Mouse (Mus musculus): Measurements from ENCODE around the gene Casz1. TPM values are rescaled to one million over a fixed set of nuclear protein-coding genes. Genes with fewer than 3 reads are reported as not detected.

Casz1 gene
- total and polyA plus RNA-seq, 2 experiments from 2014 or later = 2.3 to 6.3 TPM

DNA sequence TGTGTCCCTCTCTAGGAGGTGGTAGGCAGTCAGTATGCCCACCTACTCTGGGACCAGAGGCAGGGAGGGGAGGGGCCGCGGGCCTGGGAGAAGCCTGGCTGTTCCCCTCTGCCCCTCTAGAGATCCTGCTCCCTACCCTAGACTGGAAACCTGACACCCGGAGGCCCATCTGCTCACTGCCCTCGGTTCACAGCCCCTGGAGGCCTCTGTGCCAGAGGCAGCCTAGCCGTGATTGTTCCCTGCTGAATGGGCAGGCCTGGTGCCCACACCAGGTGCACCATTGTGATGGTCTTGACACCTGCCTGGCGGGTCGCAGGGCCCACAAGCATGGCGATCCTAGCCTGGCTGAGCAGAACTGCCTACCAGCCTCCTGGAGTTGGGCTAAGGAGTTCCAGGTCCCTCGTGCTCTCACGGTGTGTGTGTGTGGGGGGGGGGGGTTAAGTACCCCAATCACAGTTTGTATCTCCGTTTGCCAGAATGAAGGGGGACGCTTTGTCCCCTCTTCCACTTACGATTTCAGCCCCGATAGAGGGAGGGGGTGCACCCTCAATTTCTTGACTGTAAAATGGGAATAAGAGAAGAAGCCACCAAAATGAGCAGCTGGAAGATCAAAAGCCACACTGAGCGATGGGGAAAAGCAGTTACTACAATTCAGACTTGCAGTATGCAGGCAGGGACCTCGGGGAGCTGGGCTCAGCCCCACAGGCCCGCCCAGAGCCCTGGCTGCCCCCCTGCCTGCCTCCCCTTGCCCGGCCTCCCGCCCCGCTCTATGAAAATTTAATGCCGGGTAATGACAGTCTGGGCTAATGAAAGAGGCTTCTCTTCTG, 33.4 kb upstream of the Casz1 start:
- WGBS = 8% methylated on average over 21 of the region's 21 CpGs

DNA sequence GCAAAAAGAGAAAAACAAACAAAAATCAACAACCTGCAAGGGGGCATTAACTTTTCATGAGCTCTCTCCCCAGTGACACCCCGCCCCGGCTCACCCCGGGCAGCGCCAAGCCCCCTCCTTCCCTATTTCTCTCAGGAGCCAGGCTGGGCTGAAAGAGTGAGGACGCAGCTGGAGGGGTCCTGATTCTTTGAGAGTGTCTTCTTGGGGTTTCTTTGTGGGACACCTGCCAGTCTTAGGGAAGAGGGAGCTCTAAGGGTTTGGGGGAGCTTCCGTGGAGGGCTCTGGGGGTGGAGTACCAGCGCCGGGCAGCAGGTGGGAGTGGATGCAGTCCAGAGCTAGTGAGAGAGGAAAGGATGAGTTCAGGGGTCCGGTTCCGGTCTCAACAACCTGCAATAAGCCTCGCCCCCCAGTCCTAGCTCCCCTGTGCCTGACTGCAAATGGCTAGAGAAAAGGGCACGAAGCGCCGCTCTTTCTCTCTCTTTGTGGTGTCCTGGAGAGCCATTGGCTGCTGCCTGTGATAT, 32.8 kb upstream of the Casz1 start:
- Histone ChIP-seq H3K9me3 (ENCODE audit: low read length) (no peaks in the 10 kb centered on the region), H3K27ac (no peak overlapping the region), H3K4me3 (ENCODE audit: low read length) (peak overlapping the region; percentile 11; the same call in 1 of the 2 replicates), H3K4me2 (ENCODE audit: low read depth, low read length) (peak overlapping the region; percentile 44), H3K36me3 (ENCODE audit: insufficient read depth, low read length) (no peaks in the 10 kb centered on the region), H3K9ac (replicated peaks; ENCODE audit: low read length) (no peak overlapping the region), H3K27me3 (ENCODE audit: insufficient read depth, low read length) (peaks cover 15% of the 10 kb centered on the region; the same call in 1 of the 2 replicates), H3K4me1 (ENCODE audit: insufficient read depth, low read length) (peaks cover 11% of the 10 kb centered on the region; the same call in 1 of the 2 replicates)
- peak; percentile 51 for TF ChIP-seq CTCF (IDR thresholded peaks at IDR 0.05; ENCODE audit: low read depth)
- ATAC-seq (no peak), DNase-seq (ENCODE audit: low spot score) (no peak)
- 1% methylated on average over 14 of the region's 14 CpGs for WGBS

More for the DNA sequence above, 33.4 kb upstream of the Casz1 start:
- no peak overlapping the region for H3K27ac ChIP-seq
- no peaks in the 10 kb centered on the region for H3K36me3 ChIP-seq (ENCODE audit: insufficient read depth, low read length)
- H3K4me2 ChIP-seq (ENCODE audit: low read depth, low read length) = peak overlapping the region; percentile 44; the same call in 1 of the 2 replicates
- DNase-seq (ENCODE audit: low spot score) (no peak), ATAC-seq (peak; percentile 15; the same call in 1 of the 2 replicates)
- H3K27me3 ChIP-seq (ENCODE audit: insufficient read depth, low read length) = peaks cover 15% of the 10 kb centered on the region; the same call in 1 of the 2 replicates
- 0 out of 2 replicates have a peak overlapping the region, but pooled peaks have one; percentile 11 for H3K4me3 ChIP-seq (ENCODE audit: low read length)
- H3K4me1 ChIP-seq (ENCODE audit: insufficient read depth, low read length) = peaks cover 11% of the 10 kb centered on the region; the same call in 1 of the 2 replicates
- no peak for TF ChIP-seq CTCF (IDR thresholded peaks at IDR 0.05; ENCODE audit: low read depth)
- H3K9me3 ChIP-seq (ENCODE audit: low read length) = no peaks in the 10 kb centered on the region
- no peak overlapping the region for H3K9ac ChIP-seq (replicated peaks; ENCODE audit: low read length)

- no peak for ATAC-seq
- peaks cover 11% of the 10 kb centered on the region; the same call in 1 of the 2 replicates for H3K4me1 ChIP-seq (ENCODE audit: insufficient read depth, low read length)
- H3K4me3 ChIP-seq (ENCODE audit: low read length) = no peak overlapping the region
- H3K27ac ChIP-seq = no peak overlapping the region
- no peaks in the 10 kb centered on the region for H3K9me3 ChIP-seq (ENCODE audit: low read length)
- H3K36me3 ChIP-seq (ENCODE audit: insufficient read depth, low read length) = no peaks in the 10 kb centered on the region
- no peak for DNase-seq (ENCODE audit: low spot score)
- no peak overlapping the region for H3K4me2 ChIP-seq (ENCODE audit: low read depth, low read length)
- no peak overlapping the region for H3K9ac ChIP-seq (replicated peaks; ENCODE audit: low read length)
- WGBS = 85% methylated on average over 6 of the region's 6 CpGs
- no peak for TF ChIP-seq CTCF (IDR thresholded peaks at IDR 0.05; ENCODE audit: low read depth)
- H3K27me3 ChIP-seq (ENCODE audit: insufficient read depth, low read length) = peaks cover 15% of the 10 kb centered on the region; the same call in 1 of the 2 replicates
Measured at GRCm38 (mm10) chr4:148772658-148773057, 31.6 kb upstream of the Casz1 start.

DNA sequence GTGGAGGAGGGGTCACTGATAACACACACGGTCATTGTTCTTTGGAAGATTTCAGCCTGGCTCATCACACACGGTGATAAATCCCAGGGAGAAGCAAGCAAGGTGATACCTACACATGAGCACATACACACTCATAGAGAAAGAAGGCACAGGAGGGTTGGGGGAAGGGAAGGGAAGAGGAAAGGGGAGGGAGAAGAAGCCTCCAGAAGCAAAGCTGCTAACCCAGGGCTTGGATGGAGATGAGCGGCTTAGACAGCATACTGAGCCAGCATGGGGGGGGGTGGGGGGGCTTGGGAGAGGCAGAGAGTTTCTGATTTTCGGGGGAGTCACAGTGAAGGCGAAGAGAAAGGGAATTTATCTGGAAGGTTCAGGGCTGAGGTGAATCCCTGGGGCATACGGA, 30.2 kb upstream of the Casz1 start:
- H3K9me3 ChIP-seq (ENCODE audit: low read length) = no peaks in the 10 kb centered on the region
- H3K9ac ChIP-seq (replicated peaks; ENCODE audit: low read length) = no peak overlapping the region
- H3K27ac ChIP-seq = no peak overlapping the region
- DNase-seq (ENCODE audit: low spot score) = no peak
- no peak overlapping the region for H3K4me3 ChIP-seq (ENCODE audit: low read length)
- H3K4me2 ChIP-seq (ENCODE audit: low read depth, low read length) = no peak overlapping the region
- H3K4me1 ChIP-seq (ENCODE audit: insufficient read depth, low read length) = peaks cover 8% of the 10 kb centered on the region; the same call in 1 of the 2 replicates
- no peak for TF ChIP-seq CTCF (IDR thresholded peaks at IDR 0.05; ENCODE audit: low read depth)
- peaks cover 15% of the 10 kb centered on the region; the same call in 1 of the 2 replicates for H3K27me3 ChIP-seq (ENCODE audit: insufficient read depth, low read length)
- no peak for ATAC-seq
- WGBS = 79% methylated on average over 6 of the region's 6 CpGs
- no peaks in the 10 kb centered on the region for H3K36me3 ChIP-seq (ENCODE audit: insufficient read depth, low read length)

GRCm38 (mm10) chr4:148775476-148776269, 28.6 kb upstream of the Casz1 start:
- Histone ChIP-seq H3K36me3 (ENCODE audit: insufficient read depth, low read length) (no peaks in the 10 kb centered on the region), H3K4me1 (ENCODE audit: insufficient read depth, low read length) (peaks cover 6% of the 10 kb centered on the region; the same call in 1 of the 2 replicates), H3K9ac (replicated peaks; ENCODE audit: low read length) (no peak overlapping the region), H3K27me3 (ENCODE audit: insufficient read depth, low read length) (peaks cover 15% of the 10 kb centered on the region; the same call in 1 of the 2 replicates), H3K27ac (no peak overlapping the region), H3K4me2 (ENCODE audit: low read depth, low read length) (no peak overlapping the region), H3K4me3 (ENCODE audit: low read length) (no peak overlapping the region), H3K9me3 (ENCODE audit: low read length) (no peaks in the 10 kb centered on the region)
- no peak for TF ChIP-seq CTCF (IDR thresholded peaks at IDR 0.05; ENCODE audit: low read depth)
- DNase-seq (ENCODE audit: low spot score) (peak; percentile 44), ATAC-seq (no peak)
- WGBS = 54% methylated on average over 10 of the region's 10 CpGs

DNA sequence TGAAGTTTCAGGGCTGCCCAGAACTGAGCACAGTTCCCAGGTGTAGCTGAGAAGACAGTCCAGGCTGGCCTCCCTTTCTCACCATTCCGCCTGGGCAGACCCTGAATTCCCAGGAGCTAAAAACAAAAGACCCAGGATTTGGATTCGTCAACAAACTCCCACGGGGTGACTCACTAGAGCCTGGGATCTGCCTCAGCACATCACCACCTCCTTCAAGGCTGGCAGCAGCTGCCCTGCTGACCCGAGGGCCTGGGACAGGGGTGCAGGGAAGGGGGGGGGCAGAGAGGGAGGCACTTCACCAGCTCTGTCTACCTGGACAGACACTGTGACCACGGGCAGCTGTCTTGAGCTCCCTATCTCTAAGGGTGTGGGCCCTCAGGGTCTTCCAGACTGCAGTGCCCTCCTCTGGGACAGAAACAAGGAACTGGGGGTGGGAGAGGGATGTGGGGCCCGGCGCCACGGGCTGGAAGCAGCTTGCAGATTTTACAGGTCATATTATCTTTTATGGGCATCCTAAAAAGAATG, 24.1 kb upstream of the Casz1 start:
- H3K27me3 ChIP-seq (ENCODE audit: insufficient read depth, low read length) = no peaks in the 10 kb centered on the region

More for the DNA sequence above, 24.1 kb upstream of the Casz1 start:
- WGBS = 38% methylated on average over 8 of the region's 8 CpGs
- no peaks in the 10 kb centered on the region for H3K36me3 ChIP-seq (ENCODE audit: insufficient read depth, low read length)
- 0 out of 2 replicates have a peak, but pooled peaks cover 5% of the 10 kb centered on the region for H3K4me1 ChIP-seq (ENCODE audit: insufficient read depth, low read length)
- no peak overlapping the region for H3K4me3 ChIP-seq (ENCODE audit: low read length)
- no peak overlapping the region for H3K27ac ChIP-seq
- DNase-seq (ENCODE audit: low spot score) (no peak), ATAC-seq (no peak)
- TF ChIP-seq CTCF (IDR thresholded peaks at IDR 0.05; ENCODE audit: low read depth) = no peak
- no peak overlapping the region for H3K9ac ChIP-seq (replicated peaks; ENCODE audit: low read length)
- H3K9me3 ChIP-seq (ENCODE audit: low read length) = no peaks in the 10 kb centered on the region
- H3K4me2 ChIP-seq (ENCODE audit: low read depth, low read length) = no peak overlapping the region

Data from hindbrain, postnatal 0 days (tissue).